Mouse (Mus musculus): Measurements from ENCODE around the gene Styxl1.

The Styxl1 gene

GRCm38 (mm10) chr5:135724536-135725322 lies 53.5 kb downstream of the Styxl1 start:
- DNase-seq = no peak

GRCm38 (mm10) chr5:135723165-135723751 lies 54.9 kb downstream of the Styxl1 start:
- no peak for DNase-seq

DNA sequence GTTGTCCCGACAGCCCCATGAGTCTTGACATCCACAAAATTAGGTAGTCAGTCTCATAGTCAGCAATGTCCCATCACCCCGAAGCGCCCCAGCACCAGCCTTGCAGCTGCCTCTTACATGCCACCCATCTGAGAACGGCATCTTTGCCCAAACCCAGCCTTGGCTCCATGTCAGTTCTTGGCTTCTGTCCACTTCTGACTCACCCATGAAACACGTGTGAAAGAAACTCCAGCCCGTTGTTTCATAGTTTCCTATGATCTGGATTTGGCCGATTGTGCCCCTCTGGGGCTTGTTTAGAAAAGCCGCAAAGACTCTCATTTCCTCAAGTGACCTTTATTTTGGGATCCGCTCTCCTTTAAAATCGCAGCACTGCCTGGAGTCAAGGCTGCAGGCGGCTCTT lies 56.1 kb downstream of the Styxl1 start:
- DNase-seq = peak; percentile 36

- DNase-seq = no peak
Observed at GRCm38 (mm10) chr5:135721076-135721475, 57.1 kb downstream of the Styxl1 start.

DNA sequence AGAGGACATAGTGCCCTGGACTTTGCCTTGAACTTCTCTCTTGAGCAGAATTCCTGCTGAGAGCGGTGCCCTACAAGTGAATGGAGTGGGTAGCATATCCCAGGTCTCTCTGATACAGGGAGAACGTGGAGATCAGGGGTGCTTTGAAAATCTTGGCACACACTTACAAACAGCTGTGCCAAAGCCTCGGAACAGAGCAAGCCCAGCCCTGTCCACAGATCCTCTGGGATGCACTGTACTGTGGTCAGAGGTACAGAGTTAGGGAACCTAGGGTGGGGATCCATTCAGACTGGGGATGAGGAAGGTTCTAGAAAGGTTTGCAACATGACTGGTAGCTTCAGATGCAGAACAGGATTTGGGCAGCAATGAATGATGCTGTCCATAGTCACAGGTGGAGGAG lies 58.1 kb downstream of the Styxl1 start:
- no peak for DNase-seq

DNA sequence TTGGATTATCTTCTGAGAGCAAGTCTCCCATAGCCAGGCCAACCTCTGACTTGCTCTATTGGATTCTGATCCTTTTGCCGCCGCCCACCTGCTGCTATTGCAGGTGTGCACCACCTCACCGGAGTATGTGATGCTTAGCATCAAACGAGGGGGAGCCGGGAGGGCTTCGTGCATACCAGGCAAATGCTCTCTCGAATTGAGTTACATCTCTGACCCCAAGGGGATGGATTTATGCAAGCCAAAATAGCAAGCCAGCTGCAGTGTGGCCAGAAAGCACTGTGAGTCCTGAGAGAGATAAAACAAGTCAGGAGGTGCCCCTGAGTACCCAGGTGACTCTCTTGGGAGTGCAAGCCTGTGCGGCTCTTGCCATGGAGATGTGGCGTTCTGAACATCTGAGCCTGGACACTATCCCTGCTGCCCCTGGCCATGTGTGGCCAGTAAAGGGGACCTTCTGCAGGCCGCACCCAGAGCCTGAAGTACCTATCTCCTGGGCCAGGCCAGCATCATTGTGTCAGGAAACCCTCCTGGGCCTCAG lies 58.5 kb downstream of the Styxl1 start:
- no peak for DNase-seq

DNA sequence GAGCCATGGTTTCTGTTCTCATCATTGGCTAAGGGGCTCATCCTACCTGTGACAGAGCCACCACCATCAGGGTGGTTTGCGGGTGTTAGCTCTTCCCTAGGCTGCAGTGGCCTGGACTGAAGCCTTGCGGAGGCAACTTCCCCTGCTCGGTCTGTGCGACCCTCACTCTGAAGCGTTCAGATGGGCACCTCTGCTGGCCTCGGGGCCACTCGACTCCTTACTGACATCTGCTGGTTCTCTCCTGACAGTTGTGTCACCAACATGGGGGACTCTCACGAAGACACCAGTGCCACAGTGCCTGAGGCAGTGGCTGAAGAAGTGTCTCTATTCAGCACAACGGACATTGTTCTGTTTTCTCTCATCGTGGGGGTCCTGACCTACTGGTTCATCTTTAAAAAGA lies 62.6 kb downstream of the Styxl1 start:
- no peak for DNase-seq

GRCm38 (mm10) chr5:135713441-135714218 lies 64.6 kb downstream of the Styxl1 start:
- DNase-seq = peak; percentile 33

DNA sequence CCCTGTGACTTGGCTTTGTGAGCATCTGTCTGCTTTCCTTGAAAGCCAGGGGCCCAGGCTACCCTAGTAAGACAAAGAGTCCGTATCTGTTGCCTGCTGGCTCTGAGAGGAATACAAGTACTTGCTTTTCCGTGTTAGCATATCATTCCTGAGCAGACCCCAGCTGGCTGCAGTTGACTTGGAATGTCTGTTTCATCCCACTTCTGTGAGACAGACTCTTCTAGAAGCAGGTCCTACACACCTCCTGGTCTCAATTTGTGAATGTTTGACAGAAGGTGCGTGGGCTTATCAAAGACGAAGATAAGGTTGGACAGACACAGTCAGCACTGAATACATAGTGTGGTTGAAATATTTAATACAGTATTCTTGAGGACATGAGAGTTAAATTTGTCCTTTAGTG lies 65.4 kb downstream of the Styxl1 start:
- no peak for DNase-seq

GRCm38 (mm10) chr5:135711582-135712355 lies 66.4 kb downstream of the Styxl1 start:
- no peak for DNase-seq

- DNase-seq = no peak
Observed at GRCm38 (mm10) chr5:135710599-135711214, 67.5 kb downstream of the Styxl1 start.

DNA sequence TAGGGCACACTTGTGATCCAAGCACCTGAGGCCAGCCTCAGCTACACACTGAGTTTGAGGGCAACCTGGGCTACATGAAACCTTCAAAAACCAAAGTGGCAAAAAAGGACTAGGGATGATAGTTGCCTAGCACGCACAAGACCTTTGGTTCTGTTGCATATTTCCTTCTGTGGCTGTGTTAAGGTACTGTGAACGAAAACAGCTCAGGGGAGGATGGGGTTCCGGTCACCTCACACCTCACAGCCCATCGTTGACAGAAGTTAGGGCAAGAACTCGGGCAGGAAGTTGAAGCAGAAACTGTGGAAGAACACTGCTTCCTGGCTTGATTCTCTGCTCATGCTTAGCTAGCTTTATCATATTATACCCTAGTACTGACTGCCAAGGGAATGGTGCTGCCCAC lies 68.5 kb downstream of the Styxl1 start:
- no peak for DNase-seq

GRCm38 (mm10) chr5:135707855-135708254 lies 70.3 kb downstream of the Styxl1 start:
- no peak for DNase-seq

DNA sequence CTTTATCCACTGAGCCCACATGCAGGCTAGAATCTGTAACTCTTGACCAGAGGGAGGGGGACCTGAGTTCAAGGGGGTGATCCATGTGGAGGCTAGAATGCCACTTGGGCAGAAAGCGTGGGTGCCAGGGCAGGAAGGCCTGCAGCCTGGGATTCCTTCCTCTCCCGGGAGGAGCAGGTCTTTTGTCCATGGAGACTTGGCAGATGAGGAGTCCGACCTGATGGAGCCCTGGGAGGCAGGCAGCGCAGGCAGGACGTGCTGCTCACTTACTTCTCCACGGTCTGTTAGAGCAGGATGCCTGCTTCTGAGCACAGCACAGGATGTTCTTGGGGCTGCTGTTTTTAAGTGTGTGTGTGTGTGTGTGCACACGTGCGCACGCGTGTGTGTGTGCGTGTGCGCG lies 71.1 kb downstream of the Styxl1 start:
- no peak for DNase-seq

GRCm38 (mm10) chr5:135705383-135705782 lies 72.8 kb downstream of the Styxl1 start:
- no peak for DNase-seq

DNA sequence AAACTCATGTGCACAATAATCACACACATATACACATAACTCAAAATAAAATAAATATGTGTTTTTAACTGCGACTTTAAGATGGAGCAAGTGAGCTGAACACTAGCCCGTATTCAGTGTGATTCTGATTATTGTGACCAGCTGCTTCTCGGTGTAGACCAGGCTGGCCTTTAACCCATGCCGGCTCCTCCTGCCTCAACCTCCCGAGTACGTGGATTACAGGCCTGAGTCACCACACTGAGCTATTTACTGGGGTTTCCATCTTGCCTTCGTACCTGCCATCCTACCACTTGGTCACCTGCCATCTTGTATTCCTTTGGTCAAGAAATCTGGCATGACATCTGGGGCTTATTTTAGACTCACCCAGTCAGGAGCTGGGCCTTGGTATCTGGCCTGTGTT lies 74.8 kb downstream of the Styxl1 start:
- no peak for DNase-seq

GRCm38 (mm10) chr5:135702682-135703192 lies 75.4 kb downstream of the Styxl1 start:
- no peak for DNase-seq

GRCm38 (mm10) chr5:135702190-135702589 lies 76.0 kb downstream of the Styxl1 start:
- no peak for DNase-seq

- DNase-seq = no peak
Observed at GRCm38 (mm10) chr5:135701601-135702000, 76.6 kb downstream of the Styxl1 start.

- DNase-seq = no peak
Observed at GRCm38 (mm10) chr5:135697711-135698111, 80.5 kb downstream of the Styxl1 start.

Data from cerebellum, adult 11 months (tissue).